Mouse (Mus musculus) intestine, embryonic 16.5 days (tissue): ENCODE measurements around the gene Mus81. TPM values are rescaled to one million over a fixed set of nuclear protein-coding genes. Genes with fewer than 3 reads are reported as not detected.
A peak's percentile ranks its signal among the peaks of the same experiment; 100 is the strongest.

Experiments
- ATAC-seq: fragments of 200-750 bp; cut with Nextera tagmentation; 2 replicates; pipeline ENCODE4 v1.8.0; 2017; ENCODE audit warnings: moderate TSS enrichment, moderate library complexity
- H3K27ac ChIP-seq: fragments of 300-500 bp; sonication (generic); 2 replicates; pipeline ENCODE4 v1.5.1; 2014; ENCODE audit warnings: mild to moderate bottlenecking, low read length
- H3K27me3 ChIP-seq: fragments of 300-500 bp; sonication (generic); replicated peaks from 2 replicates; pipeline ENCODE4 v1.6.1; 2014; ENCODE audit warnings: low read length, control low read depth, mixed read lengths; ENCODE audit not compliant: control insufficient read depth, insufficient read depth
- H3K36me3 ChIP-seq: fragments of 300-500 bp; sonication (generic); 2 replicates; pipeline ENCODE4 v1.6.1; 2014; ENCODE audit warnings: low read length, control low read depth; ENCODE audit not compliant: control insufficient read depth, insufficient read depth
- H3K4me1 ChIP-seq: fragments of 300-500 bp; sonication (generic); 2 replicates; pipeline ENCODE4 v1.6.1; 2014; ENCODE audit warnings: low read length, control low read depth, mixed read lengths; ENCODE audit not compliant: control insufficient read depth, insufficient read depth
- H3K4me2 ChIP-seq: fragments of 300-500 bp; sonication (generic); 2 replicates; pipeline ENCODE4 v1.6.1; 2014; ENCODE audit warnings: low read depth, low read length, control low read depth
- H3K4me3 ChIP-seq: fragments of 300-500 bp; sonication (generic); 2 replicates; pipeline ENCODE4 v1.5.1; 2014; ENCODE audit warnings: mild to moderate bottlenecking, low read length
- H3K9ac ChIP-seq: fragments of 300-500 bp; sonication (generic); 2 replicates; pipeline ENCODE4 v1.6.1; 2014; ENCODE audit warnings: low read depth, low read length
- H3K9me3 ChIP-seq: fragments of 300-500 bp; sonication (generic); 2 replicates; pipeline ENCODE4 v1.6.1; 2016; ENCODE audit warnings: low read length, control low read depth; ENCODE audit not compliant: control insufficient read depth
- WGBS: fragments of 180-500 bp; shearing (Covaris S2); extraction: QIAGEN DNeasy Blood & Tissue Kit; methylation state at CpG from one replicate; pipeline ENCODE4 v1.1.7; 2014; 5-methylcytosine and 5-hydroxymethylcytosine counted together
- polyA plus RNA-seq: library from polyadenylated mRNA; unstranded; fragments of >200 nt; fragmentation: Nextera tagmentation; extraction: Ambion mirVana; gene quantifications from 2 replicates; pipeline ENCODE4 v1.2.1, GENCODE M21; 2015

Gene Mus81
- polyA plus RNA-seq, 1 experiment from 2014 or later, result 36.5 TPM

DNA sequence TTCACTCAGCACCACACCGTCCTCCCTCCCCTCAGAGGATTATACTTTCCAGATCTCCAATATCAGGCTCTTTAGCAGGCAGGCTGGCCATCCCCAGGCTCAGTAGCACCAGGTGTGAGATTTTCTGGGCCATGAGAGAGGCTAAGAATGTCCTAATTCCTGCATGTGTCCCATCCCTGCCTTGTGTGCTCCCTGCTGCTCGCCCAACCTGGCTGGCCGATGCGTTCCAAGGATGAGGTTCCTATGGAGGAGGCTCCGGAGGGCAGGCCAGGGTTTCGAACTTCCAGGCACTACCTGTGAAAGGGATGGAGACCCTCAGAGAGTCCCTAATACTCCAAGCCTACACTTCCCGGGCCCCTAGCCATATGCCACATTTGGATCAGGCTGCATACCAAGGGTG is 2.4 kb downstream of the Mus81 start:
- WGBS, result 90% methylated on average over 7 of the region's 7 CpGs
- H3K27ac ChIP-seq, result no peak overlapping the region

DNA sequence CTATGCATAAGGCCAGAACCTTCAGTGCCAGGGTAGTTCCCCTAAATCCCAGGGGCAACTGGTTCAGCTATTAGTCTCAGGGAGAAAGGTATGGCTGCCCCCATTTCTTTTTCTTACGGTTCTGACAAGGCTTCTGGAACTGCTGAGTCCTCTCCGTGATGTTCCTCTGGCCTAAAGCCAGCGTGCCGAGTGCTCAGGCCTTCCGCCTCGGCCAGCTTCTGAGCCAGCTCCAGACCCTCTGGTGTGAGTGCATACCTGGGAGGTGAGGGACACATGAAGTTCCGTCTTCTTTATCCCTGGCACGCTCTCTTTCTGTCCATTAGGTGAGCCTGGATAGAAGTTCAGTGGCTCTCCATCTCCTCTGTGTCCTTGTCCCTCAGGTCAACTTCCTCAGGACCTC is 2.8 kb downstream of the Mus81 start:
- Histone ChIP-seq H3K9me3 (no peaks in the 10 kb centered on the region), H3K4me2 (no peak overlapping the region), H3K9ac (no peak overlapping the region), H3K27ac (no peak overlapping the region), H3K4me1 (peaks cover 18% of the 10 kb centered on the region), H3K27me3 (no peaks in the 10 kb centered on the region), H3K36me3 (peaks cover 7% of the 10 kb centered on the region), H3K4me3 (no peak overlapping the region)
- ATAC-seq, result no peak
- WGBS, result 87% methylated on average over 8 of the region's 8 CpGs

More for the DNA sequence above, 2.4 kb downstream of the Mus81 start:
- H3K4me1 ChIP-seq, result peaks cover 18% of the 10 kb centered on the region
- H3K9me3 ChIP-seq, result no peaks in the 10 kb centered on the region
- no peak for ATAC-seq
- no peak overlapping the region for H3K4me3 ChIP-seq
- H3K9ac ChIP-seq, result no peak overlapping the region
- H3K27me3 ChIP-seq, result no peaks in the 10 kb centered on the region
- H3K36me3 ChIP-seq, result peaks cover 7% of the 10 kb centered on the region
- H3K4me2 ChIP-seq, result no peak overlapping the region

DNA sequence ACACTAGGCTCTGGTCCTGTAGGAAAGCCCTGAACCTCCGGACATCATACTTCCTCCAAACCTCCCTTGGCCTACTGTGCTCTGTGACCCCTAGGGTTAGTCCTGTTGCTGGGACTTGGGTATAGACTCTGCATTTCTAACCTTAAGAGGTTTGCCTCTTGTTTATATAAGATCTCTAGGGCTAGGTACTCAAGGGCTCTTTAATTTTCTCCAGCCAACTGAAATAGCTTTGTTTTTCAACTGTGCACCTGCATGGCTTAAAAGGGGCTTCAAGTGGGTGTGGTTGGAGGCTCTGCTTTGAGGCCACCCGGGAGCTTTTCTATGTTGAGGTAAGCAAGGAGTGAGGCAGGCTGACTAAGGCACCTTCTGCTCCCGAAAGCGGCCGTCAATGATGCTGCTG is 3.7 kb downstream of the Mus81 start:
- Histone ChIP-seq H3K27me3 (no peaks in the 10 kb centered on the region), H3K27ac (no peak overlapping the region), H3K9ac (no peak overlapping the region), H3K4me2 (no peak overlapping the region), H3K4me3 (no peak overlapping the region), H3K9me3 (no peaks in the 10 kb centered on the region), H3K36me3 (peaks cover 7% of the 10 kb centered on the region), H3K4me1 (peaks cover 14% of the 10 kb centered on the region; the same call in 1 of the 2 replicates)
- no peak for ATAC-seq
- 94% methylated on average over 5 of the region's 5 CpGs for WGBS

DNA sequence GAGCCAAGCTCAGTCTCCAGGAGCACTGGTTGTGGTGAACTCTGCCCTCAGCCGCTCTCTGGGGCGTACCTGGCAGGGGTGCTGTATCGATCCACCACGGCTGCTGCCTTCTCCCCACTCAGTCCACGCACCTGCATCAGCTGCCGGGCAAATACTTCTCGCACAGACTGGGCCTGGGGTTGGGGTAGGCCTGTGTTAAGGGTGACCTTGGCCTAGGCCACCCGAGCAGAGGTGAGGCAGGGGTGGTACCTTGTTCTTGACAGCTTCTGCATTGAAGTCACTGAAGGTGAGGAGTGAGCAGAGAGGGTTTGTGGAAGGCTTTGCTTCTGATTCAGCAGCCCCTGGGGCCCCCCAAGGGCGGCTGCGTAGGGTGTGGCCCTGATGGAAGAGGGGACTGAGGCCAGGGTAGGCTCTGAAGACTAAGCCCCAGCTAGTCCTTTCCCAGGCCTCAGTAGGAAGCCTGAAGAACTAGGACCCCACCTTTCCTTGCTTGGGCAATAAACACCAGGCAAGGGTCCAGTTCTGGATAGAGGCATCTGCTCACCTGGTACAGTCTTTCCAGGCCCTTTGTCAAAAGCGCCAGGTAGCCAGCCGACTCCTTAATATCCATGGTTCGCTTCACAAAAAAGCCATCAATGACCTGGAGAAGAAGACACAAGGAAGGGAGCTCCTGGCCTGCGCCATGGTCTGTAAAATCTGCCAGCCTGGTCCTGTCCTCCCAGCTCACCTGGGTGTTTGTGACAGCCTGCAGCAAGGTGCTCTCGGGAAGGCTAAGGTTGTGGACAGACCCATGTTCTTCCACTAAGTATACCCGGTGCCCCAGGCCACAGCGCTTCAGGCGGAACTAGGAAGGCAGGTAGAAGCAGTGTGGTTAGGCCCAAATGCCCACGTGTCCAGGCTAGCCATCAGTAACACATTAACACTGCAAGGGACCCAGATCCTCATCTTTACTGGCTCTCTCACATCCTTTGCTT is 4.5 kb downstream of the Mus81 start:
- 90% methylated on average over 19 of the region's 19 CpGs for WGBS
- ATAC-seq, result no peak
- Histone ChIP-seq H3K9ac (no peak overlapping the region), H3K36me3 (peaks cover 7% of the 10 kb centered on the region), H3K4me3 (no peak overlapping the region), H3K27me3 (no peaks in the 10 kb centered on the region), H3K4me2 (no peak overlapping the region), H3K9me3 (no peaks in the 10 kb centered on the region), H3K4me1 (peaks cover 14% of the 10 kb centered on the region; the same call in 1 of the 2 replicates), H3K27ac (no peak overlapping the region)

DNA sequence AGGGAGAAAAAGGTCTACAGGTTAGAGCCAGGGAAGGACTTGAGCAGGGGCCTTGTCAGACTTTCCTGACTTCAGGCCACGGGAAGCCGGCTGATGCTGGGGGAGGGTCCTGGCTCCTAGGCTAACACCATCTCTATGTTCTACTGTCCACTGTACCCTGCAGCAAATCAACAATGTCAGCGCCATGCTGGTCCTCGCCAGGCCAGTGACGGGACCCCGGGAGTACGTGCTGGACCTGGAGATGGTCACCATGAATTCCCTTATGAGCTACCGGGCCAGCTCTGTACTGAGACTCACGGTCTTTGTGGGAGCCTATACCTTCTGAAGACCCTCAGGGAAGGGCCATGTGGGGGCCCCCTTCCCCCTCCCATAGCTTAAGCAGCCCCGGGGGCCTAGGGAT is 6.8 kb downstream of the Mus81 start:
- H3K9ac ChIP-seq, result no peak overlapping the region
- ATAC-seq, result no peak
- no peak overlapping the region for H3K27ac ChIP-seq
- H3K4me3 ChIP-seq, result no peak overlapping the region
- no peaks in the 10 kb centered on the region for H3K27me3 ChIP-seq
- H3K36me3 ChIP-seq, result peaks cover 7% of the 10 kb centered on the region
- peaks cover 3% of the 10 kb centered on the region; the same call in 1 of the 2 replicates for H3K4me1 ChIP-seq
- no peaks in the 10 kb centered on the region for H3K9me3 ChIP-seq
- H3K4me2 ChIP-seq, result no peak overlapping the region
- 91% methylated on average over 10 of the region's 10 CpGs for WGBS

DNA sequence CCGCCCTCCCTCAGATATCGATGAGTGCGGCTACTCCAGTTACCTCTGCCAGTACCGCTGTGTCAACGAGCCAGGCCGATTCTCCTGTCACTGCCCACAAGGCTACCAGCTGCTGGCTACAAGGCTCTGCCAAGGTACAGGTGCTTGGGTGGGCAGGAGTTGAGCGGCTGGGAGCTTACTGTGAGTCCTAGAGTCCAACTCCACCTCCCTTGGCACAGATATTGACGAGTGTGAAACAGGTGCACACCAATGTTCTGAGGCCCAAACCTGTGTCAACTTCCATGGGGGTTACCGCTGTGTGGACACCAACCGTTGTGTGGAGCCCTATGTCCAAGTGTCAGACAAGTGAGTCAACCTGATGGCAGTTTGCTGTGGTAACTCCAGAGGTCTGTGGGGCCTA is 8.2 kb downstream of the Mus81 start:
- H3K4me3 ChIP-seq, result no peak overlapping the region
- H3K4me1 ChIP-seq, result peaks cover 8% of the 10 kb centered on the region
- no peak for ATAC-seq
- H3K27ac ChIP-seq, result no peak overlapping the region
- H3K36me3 ChIP-seq, result peaks cover 4% of the 10 kb centered on the region
- WGBS, result 91% methylated on average over 10 of the region's 10 CpGs
- H3K27me3 ChIP-seq, result no peaks in the 10 kb centered on the region
- no peak overlapping the region for H3K9ac ChIP-seq
- no peak overlapping the region for H3K4me2 ChIP-seq
- no peaks in the 10 kb centered on the region for H3K9me3 ChIP-seq

DNA sequence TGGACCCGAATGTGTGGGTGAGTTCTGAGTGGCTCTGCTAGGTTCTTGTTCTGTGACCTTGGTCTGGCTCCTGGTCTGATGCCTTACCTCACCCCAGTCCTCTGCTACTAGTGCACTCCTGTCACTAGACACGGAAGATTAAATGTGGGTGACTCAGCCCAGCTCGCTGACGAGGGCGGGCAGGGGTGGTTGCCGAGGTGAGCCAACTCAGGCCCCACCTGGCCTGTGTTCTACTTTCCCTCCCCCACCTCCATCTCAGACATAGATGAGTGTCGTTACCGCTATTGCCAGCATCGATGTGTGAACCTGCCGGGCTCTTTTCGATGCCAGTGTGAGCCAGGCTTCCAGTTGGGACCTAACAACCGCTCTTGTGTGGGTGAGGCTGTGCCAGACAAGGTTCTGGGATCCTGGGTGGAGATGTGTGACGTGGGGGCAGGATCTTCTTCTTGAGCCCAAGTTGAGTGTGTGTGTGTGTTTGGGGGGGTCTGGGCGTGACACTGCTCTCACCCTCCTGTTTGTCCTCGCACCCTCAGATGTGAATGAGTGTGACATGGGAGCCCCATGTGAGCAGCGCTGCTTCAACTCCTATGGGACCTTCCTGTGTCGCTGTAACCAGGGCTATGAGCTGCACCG is 10.4 kb downstream of the Mus81 start:
- Histone ChIP-seq H3K4me3 (no peak overlapping the region), H3K9ac (no peak overlapping the region), H3K4me2 (no peak overlapping the region), H3K27ac (no peak overlapping the region), H3K36me3 (peaks cover 2% of the 10 kb centered on the region; the same call in 1 of the 2 replicates), H3K27me3 (no peaks in the 10 kb centered on the region), H3K9me3 (no peaks in the 10 kb centered on the region), H3K4me1 (peaks cover 8% of the 10 kb centered on the region)
- ATAC-seq, result no peak
- WGBS, result 88% methylated on average over 18 of the region's 18 CpGs

DNA sequence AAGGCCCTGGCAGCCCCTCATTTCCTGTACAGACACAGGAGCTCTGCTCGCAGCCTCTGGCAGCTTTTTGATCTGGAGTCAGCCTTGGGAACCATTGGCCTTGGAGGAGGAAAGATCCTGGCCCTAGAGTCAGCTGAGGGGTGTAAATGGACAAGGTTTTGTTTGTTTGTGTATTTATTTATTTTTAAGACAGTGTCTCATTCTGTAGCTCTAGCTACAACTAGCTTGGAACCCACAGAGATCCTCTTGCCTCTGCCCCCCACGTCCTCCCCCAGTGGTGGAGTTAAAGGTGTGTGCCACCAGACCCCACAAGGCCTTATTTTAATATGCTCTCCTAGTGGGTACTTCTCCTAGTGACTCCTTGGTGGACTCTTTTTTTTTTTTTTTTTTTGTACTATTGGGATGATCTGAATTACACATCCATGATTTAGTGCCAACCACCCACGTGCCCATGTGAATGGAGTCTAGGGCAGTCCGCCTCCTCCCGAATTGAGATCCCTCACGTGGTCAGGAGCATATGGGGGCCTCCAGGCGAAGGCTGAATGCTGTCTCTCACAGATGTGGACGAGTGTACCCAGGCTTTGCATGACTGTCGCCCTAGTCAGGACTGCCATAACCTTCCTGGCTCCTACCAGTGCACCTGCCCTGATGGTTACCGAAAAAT is 11.1 kb downstream of the Mus81 start:
- 87% methylated on average over 10 of the region's 10 CpGs for WGBS

DNA sequence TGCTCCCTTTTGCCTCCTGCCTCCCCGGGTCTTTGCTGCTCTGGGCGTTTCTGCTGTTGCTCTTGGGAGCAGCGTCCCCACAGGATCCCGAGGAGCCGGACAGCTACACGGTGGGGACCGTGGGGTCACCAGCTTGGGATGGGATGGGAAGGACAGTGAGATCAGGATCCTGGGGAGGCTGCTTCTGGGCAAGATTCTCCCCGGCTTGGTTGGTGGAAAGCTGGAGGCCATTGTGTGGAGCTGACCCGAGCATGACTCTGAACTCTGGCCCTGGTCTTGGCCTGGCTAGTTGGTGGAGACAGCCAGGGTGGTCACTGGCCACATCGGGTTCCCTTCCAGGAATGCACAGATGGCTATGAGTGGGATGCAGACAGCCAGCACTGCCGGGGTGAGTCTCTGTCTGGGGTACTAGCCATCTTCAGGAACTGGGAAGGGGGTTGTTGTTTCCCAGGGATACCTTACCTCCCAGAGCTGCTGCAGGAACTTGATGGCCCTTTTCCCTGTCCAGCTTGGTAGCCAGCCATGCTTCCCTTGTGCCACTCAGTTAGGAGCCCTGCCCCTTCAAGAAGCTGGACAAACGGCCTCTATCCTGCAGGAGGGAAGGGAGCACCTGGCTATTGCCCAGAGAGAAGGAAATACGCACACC is 13.0 kb downstream of the Mus81 start:
- peak overlapping the region; percentile 62 for H3K4me3 ChIP-seq
- H3K27me3 ChIP-seq, result no peaks in the 10 kb centered on the region
- H3K36me3 ChIP-seq, result no peaks in the 10 kb centered on the region
- peak overlapping the region; percentile 80 for H3K9ac ChIP-seq
- WGBS, result 20% methylated on average over 13 of the region's 13 CpGs
- H3K4me2 ChIP-seq, result peak overlapping the region; percentile 97
- peak overlapping the region; percentile 88 for H3K27ac ChIP-seq
- H3K9me3 ChIP-seq, result no peaks in the 10 kb centered on the region
- no peak; the same call in 1 of the 2 replicates for ATAC-seq
- peaks cover 8% of the 10 kb centered on the region for H3K4me1 ChIP-seq

More for the DNA sequence above, 11.1 kb downstream of the Mus81 start:
- no peaks in the 10 kb centered on the region for H3K9me3 ChIP-seq
- H3K27ac ChIP-seq, result no peak overlapping the region
- H3K36me3 ChIP-seq, result no peaks in the 10 kb centered on the region; the same call in 1 of the 2 replicates
- H3K4me3 ChIP-seq, result no peak overlapping the region
- H3K27me3 ChIP-seq, result no peaks in the 10 kb centered on the region
- no peak overlapping the region for H3K4me2 ChIP-seq
- peaks cover 8% of the 10 kb centered on the region for H3K4me1 ChIP-seq
- peak overlapping the region; percentile 33; the same call in 1 of the 2 replicates for H3K9ac ChIP-seq
- no peak for ATAC-seq
